Mouse (Mus musculus) cerebellum, postnatal 36 days (tissue): Measurements from ENCODE around the gene Pias4.
A peak's percentile ranks its signal among the peaks of the same experiment; 100 is the strongest.
"Not testable (repeated sequence)": the region's sequence is repeated elsewhere in the genome, so short reads cannot be mapped to it uniquely, and the experiment has no call there.

Experiments used
- DNase-seq, 2 experiments: peaks; one replicate each; pipeline ENCODE4 v3.0.0; 2021 to 2022; ENCODE audit warnings: mixed read lengths in 2 of 2

Pias4 gene

DNA sequence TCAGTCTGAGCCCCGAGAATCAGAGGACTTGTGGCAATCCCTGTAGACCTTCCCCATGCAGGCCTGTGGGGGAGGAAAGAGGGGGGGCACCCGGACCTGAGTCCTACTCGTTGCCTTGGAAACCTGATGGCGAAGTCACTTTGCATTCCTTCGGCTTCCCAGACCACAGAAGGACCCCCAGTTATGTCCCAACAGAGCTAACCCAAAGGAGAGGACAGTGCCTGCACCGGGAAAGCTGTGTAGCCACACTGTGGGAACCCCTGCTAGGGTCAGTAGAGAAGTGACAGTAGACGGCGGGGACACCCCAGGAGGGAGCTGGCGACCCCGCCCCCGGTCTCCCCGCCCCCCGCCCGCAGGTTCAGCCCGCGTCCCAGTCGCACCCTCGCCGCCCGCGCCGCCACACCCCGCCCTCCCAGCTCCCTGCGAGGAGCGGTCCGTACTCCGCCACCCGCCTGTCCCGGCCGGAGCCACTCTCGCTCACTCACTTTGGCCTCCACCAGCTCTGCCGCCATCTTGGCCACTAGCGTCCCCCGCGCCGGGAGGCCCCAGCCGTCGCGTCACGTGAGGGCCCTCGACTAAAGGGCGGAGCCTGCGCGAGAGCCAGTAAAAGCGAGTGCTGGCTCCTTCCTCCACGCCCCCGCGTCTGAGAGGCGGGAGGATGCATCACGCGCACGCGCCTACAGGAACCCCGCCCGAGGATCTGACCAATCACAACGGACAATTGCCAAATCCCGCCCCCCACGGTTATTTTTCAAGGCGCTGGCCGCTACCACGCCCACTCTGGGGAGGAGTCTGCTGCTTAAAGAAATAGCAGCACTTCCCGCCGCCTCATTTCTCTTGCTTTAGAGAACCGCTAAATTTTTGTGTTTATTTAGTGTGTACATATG is at the start of gene Pias4:
TSS of gene Pias4 (minus strand) at position 724 of the 887 bp plus-strand sequence.
- peak; percentile 100 for DNase-seq

DNA sequence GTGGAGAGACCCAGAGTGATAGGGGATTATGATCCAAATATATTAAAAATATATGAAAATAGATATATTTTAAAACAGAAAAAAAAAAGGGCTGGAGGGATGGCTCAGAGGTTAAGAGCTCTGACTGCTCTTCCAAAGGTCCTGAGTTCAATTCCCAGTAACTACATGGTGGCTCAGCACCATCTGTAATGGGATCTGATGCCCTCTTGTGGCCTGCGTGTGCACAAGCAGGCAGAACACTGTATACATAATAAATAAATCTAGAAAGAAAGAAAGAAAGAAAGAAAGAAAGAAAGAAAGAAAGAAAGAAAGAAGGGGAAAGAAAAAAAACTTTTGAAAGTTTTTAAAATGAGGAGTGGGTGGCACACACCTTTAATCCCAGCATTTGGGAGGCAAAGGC is 49.5 kb upstream of the Pias4 start:
- not testable (repeated sequence) for DNase-seq

DNA sequence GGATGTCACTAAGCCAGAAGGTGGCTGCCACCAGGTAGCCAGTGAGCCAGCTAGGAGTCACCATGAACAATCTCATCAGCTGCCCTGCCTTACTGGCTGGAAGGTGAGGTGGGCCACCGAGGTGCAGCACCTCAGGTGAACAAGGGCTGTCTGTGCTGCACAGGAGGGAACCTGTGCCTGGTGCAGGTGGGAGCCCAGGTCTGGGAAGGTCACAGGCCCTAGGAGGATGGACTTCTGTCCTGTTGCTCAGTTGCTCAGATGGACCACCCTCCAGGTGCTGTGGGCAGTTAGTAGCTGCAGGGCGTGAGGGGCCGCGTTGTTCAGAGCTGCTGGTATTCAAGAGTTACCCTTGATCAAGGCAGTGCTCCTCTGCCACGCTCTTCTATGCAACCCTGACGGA is 49.1 kb upstream of the Pias4 start:
- DNase-seq, result no peak

DNA sequence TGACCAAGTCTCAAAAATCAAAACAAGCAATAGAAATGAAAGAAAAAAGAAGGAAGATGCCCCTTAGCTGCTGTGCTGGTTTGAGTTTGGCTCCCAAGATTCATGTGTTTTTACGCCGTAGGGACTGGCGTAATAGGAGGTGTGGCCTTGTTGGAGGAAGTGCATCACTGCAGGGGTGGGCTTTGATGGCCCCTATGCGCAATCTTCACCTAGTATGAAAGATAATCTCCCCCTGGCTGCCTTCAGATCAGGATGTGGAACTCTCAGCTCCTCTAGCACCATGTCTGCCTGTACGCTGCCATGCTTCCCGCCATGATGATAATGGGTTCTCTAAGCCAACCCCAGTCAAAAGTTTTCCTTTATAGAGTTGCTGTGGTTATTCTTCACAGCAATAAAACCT is 48.5 kb upstream of the Pias4 start:
- no peak for DNase-seq

DNA sequence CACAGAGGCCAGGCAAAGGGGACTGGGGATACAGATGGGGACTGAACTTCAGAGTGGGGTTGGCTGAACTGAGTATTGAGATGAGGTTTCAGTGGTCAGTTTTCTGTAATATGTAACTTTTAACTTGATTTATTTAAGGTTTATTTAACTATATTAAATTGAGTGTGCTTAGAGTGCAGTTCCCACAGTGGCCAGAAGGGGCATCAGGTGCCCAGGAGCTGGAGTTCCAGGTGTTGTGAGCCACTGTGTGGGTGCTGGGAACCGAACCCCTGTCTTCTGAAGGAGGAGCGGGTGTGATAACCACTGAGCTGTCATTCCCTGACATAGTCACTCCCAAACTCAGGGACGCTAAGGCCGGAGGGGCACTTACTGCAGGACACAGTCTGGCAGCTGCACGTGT is 42.4 kb upstream of the Pias4 start:
- no peak for DNase-seq

DNA sequence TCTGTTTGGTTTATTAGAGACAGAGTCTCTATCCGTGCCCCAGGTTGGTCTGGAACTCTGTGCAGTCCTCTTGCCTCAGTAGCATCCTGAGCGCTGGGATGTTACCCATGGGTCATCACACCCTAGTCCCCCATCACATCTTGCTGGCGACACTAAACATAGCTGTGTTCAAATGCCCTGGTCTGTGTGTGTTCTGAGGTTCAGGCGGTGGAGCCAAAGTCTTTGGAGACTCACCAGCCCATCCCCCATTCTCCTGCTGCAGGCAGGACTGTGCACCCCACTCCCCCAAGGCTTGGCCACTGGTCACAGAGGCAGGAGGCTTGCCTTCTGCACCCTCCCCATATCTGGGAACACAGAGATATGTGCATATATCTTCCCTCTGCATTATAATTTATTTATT is 36.4 kb upstream of the Pias4 start:
- no peak for DNase-seq

DNA sequence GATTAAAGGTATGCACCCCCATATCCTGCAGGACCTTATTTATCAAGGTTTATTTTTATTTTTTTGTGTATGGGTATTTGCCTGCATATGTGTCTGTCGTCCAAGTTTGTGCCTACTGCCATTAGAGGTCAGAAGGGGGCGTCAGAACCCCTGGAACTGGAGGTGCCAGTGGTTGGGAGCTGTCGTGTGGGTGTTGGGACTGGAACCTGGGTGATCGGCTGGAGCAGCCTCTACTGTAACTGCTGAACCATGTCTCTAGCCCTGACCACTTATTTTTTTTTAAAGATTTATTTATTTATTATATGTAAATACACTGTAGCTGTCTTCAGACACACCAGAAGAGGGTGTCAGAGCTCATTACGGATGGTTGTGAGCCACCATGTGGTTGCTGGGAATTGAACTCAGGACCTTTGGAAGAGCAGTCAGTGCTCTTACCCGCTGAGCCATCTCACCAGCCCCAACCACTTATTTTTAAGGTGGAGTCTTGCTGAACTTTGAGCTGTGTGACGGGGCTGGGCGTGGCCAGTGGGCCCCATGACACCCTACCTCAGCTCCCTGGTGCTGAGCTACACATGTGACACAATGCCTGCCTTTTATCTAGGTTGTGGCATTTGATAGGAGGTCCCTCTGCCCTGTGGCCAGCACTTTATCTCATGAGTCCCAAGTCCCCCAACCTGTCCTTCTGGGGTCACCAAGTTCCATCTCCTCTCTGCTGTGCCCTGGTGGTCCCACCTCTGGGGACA is 35.4 kb upstream of the Pias4 start:
- DNase-seq, result no peak

DNA sequence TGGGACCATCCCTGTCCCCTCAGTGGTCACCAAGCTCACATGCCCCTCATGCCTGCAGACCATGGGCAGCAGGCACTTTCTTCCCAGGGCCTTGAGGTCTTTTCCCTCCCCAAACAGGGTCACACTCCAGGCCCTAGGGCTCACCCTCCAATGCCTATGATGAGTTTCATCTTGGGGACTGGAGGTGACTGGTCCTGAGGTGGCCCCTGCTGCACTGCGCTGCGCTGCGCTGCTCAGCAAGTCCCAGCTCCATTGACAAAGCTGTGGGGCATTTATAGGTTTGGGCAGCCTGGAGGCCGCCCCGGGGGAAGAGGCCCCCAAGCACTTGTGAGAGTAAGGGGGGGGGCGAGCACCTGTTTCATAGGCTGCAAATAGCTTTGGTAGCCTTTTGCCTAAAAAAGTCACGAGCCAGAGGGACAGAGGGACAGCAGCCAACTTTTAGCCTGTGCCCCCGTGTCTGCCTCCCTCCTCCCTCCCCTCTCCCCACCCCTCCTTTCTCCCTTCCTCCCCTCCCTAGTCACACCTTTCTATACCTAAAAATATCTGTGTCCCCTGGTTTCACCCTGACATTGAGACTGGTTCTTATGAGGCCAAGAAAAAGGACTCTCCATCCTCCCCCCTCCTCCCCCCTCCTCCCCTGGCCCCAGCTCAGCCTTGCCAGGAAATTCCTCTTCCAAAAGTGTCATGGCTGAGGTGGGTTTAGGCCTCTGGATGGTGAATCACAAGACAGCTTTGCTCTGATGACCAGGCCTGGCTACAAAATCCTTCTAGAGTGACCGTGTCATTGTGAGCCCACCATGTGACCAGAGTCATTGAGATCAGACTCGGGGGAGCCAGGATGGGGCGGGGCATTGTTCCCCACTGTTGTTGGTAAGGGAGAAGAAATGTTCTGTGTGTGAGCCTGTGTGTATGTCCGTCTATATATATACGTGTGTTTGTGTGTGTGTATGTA is 34.4 kb upstream of the Pias4 start, which contains the start of gene Nmrk2:
TSS of gene Nmrk2 (minus strand) at position 245 of the 952 bp plus-strand sequence.
- DNase-seq, result no peak

DNA sequence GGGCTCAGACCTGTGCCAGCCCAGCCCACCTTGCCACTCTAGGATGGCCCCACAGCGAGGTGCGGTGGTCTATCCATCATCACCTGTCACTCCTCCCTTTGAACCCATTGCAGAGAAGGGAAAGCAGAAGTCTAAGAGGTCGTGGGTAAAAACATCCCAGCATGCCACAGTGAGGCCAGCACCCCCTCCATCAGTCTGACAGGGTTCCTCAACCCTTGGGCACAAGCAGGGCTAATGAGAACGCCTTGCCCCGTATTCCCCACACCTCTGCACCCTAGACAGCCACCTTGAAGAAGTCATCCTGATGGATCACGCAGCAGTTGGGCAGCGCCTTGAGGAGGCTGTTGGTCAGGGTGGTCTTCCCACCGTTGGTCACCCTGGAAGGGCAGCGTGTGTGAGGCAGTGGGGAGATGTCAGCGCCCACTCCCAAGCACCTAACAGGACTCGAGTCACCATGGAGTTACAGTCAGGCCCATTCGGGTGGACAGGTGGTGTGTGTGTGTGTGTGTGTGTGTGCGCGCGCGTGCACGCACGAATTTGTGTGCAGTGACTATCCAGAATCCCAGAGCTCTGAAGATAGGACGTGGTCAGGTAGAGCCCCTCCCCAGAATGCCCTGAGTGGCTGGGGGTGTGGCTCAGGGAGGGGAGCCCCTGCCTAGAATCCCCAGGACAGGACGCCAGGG is 33.0 kb upstream of the Pias4 start:
- no peak for DNase-seq

DNA sequence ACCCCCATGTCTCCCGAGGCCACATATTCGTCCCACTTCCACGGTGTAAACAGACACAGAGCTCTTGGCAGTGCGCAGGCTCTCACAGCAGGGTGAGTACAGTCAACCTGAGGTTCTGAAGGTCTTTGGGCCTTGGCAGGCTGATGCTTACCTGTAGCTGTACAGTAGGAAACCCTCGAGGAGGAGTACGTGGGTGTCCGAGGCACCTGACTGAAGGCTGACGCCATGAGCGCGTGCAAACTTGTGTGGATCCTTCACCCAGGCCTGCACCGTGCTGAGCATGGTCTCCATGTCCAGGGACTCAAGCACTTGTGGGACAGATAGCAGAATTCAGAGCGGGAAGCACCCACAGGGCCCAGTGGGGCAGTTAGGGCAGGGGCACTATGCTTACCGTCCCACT is 32.4 kb upstream of the Pias4 start:
- no peak for DNase-seq

DNA sequence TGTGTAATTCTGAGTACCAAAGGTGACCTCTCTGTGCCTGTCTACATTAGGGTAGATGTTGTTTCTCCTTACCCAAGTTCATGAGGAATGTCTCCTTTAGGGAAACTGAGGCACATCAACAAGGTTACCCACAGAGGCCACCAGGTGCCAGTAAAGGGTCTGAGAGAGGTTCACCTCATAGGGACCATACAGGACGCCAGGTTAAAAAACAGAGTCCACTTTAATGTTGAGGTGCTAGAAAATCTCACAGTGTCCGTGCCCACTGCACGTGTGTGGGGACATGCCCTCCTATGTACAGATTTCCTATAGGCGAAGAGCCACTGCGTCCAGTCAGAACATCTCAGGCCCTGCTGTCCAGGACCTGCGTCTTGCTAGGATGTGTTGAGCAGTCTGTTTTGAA is 31.3 kb upstream of the Pias4 start:
- no peak for DNase-seq

DNA sequence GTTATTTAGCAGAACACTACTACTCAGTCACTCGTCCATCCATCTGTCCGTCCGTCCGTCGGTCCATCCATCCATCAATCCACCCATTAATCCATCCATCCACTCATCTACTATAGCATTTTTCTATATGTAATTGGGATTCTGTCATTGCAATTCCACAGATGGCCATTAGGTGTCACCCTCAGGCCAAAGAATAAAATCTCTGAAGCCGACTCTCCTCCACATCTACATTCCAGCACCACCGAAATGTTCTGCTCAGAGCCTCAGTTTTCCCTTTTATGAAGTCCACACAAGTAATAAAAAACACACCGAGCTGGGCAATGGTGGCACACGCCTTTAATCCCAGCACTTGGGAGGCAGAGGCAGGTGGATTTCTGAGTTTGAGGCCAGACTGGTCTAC is 30.5 kb upstream of the Pias4 start:
- peak; percentile 62 to 84 for DNase-seq

DNA sequence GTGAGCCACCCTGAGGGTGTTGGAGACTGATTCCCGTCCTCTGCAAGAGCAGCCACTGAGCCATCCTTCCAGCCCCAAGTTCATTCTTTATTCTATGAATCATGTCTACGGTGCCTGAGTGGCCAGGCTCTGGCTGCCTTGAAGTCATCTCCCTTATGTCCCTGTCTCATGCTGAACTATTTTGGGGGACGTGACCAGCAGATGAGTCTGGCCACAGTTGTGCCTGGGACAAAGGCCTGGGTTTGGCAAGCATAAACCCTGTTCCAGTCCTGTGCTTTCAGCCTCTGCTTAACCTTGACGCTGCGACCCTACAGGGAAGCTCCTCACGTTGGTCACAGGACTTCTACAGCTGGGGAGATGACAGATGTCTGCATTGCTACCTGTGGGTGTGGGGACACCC is 29.6 kb upstream of the Pias4 start:
- no peak for DNase-seq

DNA sequence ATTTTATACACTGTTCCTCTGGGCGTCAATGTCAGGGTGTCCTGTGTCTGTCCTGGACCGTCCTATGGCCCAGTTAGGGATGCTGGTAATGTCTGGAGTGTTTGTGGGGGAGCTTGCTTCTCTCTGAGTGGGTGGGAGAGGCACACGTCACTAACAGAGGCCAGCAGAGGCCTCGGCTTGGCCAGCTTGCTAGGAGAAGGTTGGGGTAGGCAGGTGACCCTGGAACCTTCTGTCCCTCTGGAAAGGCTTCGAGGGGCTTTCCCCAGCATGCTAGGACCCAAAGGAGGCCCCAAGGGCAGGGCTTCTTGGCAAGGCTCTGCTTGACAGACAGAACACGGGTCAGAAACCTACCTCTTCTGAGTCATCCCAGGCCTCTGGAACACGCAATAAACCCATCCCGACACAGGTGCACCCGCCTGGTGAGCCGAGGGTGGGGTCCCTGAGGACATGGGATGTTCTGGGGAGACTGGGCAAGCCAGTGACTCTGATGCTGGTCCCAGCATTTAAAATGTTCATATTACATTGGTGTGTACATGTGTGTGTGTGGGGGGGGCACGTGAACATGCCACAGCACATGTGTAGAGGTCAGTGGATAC is 28.8 kb upstream of the Pias4 start:
- no peak for DNase-seq

DNA sequence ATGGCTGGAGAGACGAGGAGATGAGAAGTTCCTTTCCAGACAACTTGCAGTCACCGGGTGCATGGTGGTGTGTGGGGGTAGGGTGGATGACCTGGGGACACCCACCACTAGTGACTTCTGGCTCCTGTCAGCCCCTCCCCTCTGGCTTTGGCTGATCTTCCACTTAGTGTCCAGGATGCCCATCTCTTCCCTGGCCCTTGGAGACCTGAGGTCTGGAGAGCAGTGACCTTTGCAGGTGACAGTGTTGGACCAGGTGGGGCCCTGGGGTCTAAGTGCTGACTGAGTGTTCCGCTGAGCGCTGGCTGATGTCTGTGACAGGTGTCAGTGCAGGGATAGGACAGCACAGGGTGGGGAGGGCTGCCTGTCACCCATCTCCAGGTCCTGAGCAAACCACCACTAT is 27.6 kb upstream of the Pias4 start:
- no peak for DNase-seq

DNA sequence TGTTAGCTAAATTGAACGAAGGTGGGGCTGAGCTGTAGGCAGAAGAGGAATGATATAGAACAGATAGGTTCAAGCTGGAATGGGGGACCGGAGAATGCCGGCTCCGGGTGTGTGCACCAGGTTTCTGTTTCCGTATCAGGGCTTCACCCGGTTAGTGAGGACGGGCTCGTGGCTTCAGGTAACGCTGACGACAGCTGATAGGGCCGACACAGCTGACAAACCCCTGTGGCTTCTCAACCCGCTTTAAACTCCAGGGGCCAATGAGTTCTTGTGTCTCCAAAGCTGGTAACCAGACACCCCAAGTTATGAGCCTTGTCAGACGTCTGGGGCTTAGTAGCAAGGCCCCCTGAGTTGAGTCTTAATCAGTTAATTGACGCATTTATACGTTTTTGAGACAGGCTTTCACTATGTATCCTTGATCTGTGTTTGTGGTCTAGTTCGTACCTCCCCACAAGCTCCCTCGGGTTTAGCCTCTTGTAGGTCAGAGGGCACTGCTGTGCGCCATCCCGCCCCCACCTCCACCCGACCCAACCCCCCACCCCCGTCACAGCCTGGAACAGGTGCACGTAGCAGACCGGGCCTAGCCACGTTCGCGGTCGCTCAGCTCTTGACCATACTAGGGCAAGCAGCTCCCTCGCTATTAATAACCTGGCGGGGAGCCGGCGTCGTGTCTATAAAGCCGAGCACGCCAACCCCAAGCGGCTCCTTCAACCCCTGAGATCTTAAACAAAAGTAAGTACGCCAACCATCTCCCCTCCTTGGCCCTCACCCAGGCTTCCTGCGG is 26.5 kb upstream of the Pias4 start:
- peak; percentile 51 to 53 for DNase-seq

DNA sequence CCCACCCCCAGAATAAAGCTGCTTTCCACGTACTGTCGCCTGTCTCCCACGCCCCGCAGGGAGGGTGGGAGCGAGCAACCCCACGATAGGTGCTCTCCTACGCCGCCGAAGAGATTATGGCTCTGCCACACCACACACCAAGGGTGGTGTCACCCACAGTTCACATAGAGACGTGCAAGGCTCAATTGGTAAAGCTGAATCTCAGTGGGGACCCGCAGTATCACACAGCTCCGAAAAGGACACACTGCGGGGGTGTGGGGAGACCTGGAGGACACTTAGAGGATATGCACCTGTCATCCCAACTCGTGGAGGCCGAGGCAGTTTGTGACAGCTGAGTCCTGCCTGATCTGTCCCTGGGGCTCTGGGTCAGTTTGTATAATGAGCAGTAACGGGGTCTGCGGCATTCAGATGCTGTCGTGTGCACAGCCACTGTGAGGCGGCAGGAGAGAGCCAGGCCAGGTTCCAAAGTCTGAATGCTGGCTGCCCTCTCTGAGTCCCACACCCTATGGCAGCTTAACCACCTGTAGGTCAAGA is 25.3 kb upstream of the Pias4 start:
- peak; percentile 41 to 62 for DNase-seq

DNA sequence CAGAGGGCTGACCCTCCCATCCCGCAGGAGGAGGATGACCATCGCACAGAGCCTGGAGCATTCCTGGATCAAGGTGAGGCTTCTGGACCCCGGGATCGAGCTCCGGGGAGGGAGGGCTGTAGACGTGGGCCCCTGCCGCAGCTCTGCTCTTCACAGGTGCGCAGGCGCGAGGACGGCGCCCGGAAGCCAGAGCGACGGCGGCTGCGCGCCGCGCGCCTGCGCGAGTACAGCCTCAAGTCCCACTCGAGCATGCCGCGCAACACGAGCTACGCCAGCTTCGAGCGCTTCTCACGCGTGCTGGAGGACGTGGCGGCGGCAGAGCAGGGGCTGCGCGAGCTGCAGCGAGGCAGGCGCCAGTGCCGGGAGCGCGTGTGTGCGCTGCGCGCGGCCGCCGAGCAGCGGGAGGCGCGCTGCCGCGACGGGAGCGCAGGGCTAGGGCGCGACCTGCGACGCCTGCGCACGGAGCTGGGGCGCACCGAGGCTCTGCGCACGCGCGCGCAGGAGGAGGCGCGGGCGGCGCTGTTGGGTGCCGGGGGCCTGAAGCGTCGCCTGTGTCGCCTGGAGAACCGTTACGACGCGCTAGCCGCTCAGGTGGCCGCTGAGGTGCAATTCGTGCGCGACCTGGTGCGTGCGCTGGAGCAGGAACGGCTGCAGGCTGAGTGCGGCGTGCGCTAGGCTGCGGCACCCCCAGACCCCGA is 24.7 kb upstream of the Pias4 start:
- peak; percentile 85 to 88 for DNase-seq

DNA sequence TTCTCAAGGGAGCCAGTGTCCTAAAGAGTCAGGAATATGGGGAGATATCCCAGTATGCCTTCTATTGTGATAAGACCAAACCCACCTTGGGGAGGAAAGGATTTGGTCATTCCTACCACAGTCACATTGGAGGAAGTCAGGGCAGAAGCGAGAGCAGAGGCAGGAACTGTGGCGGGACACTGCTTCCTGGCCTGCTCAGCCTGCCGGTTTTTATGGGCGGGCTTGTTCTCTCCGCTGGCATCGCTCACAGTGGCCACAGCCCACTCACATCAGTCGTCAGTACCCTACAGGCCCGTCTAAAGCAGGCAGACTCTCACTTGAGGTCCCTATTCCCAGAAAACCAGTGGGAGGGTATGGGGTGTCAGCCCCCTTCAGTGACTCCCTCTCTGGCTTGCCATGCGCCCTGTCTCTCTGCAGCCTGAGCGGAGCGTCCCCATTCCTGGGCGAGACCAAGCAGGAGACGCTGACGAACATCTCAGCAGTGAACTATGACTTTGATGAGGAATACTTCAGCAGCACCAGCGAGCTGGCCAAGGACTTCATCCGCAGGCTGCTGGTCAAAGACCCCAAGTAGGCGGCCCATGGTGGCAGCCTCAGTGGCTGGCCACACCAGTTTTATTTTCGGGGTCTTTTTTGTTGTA is 23.7 kb upstream of the Pias4 start:
- no peak for DNase-seq

DNA sequence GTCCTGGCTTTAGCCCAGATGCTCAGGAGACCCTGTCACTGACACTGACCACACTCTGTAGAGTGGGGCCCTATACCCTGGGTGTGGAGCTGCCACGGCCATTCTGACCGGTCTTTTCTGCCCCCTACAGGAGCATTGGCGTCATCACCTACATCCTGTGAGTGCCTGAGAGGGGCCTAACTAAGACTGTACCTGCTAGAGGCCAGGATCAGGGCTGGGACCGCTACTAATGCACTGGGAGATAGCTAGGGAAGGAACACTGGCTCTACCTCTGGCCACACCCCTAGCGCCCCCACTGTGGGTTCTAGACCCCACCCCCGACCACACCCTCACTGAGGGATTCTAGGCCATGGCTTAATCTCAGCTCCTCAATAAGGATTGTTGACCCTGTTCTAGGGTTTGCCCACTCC is 23.2 kb upstream of the Pias4 start:
- DNase-seq, result no peak
